10 mouse cellular contexts compared by ENCODE assay signal in genomic region chr7:134381407-134381861, GRCm38 (mm10). TPM values are rescaled to one million over a fixed set of nuclear protein-coding genes. Genes with fewer than 3 reads are reported as not detected.
DNase-seq lines count a peak whose midpoint lies in the region; ATAC-seq and TF ChIP-seq lines count a peak whose summit lies in the region.
"Had no signal": no experiment of that assay in that cellular context is flagged by ENCODE, and none has a peak within 500 bp of the region (broad histone marks: within the 10 kb centered on the region; RNA-seq: fewer than 3 reads in every experiment).

No protein-coding gene starts in this region.

- peak; percentile 48 for TF ChIP-seq CTCF in heart, adult 2 months (IDR thresholded peaks at IDR 0.05)

- H3K79me2 ChIP-seq in heart, adult 2 months (replicated peaks; ENCODE audit: control insufficient read depth, insufficient read depth, low read length) = no peaks in the 10 kb centered on the region

- intact Hi-C loops in heart, adult 2 months (cut with DNase I) = no loop called here
- intact Hi-C loops in left cerebral cortex, postnatal 10 days (cut with DNase I) = no loop called here

- ATAC-seq in hindbrain, embryonic 16.5 days = peak; percentile 60

- no peak for TF ChIP-seq EP300 in heart, adult 2 months (IDR thresholded peaks at IDR 0.05; ENCODE audit: insufficient read depth, low read depth, low read length)

- H3K36me3 ChIP-seq in heart, adult 2 months (ENCODE audit: control insufficient read depth, insufficient read depth, low read length) = no peaks in the 10 kb centered on the region
- no peaks in the 10 kb centered on the region for H3K36me3 ChIP-seq in heart, embryonic 10.5 days
- H3K36me3 ChIP-seq in hindbrain, embryonic 16.5 days (ENCODE audit: control insufficient read depth, insufficient read depth, low read length) = no peaks in the 10 kb centered on the region

- no peaks in the 10 kb centered on the region for H3K4me1 ChIP-seq in heart, adult 2 months (ENCODE audit: control insufficient read depth, insufficient read depth, low read length)
- peaks cover 7% of the 10 kb centered on the region for H3K4me1 ChIP-seq in heart, embryonic 10.5 days
- H3K4me1 ChIP-seq in hindbrain, embryonic 16.5 days (ENCODE audit: control insufficient read depth, insufficient read depth, low read depth, low read length) = 0 out of 2 replicates have a peak, but pooled peaks cover 3% of the 10 kb centered on the region
- H3K4me1 ChIP-seq: megakaryocyte, embryonic 14.5 days had no signal

- H3K9ac ChIP-seq in heart, adult 2 months (ENCODE audit: low read depth, low read length) = no peak overlapping the region
- no peak overlapping the region for H3K9ac ChIP-seq in hindbrain, embryonic 16.5 days (ENCODE audit: low read depth, low read length)

- no peaks in the 10 kb centered on the region for H3K27me3 ChIP-seq in heart, adult 2 months (ENCODE audit: control insufficient read depth, insufficient read depth, low read length)
- no peaks in the 10 kb centered on the region for H3K27me3 ChIP-seq in heart, embryonic 10.5 days (ENCODE audit: insufficient read depth, poor library complexity, severe bottlenecking)
- H3K27me3 ChIP-seq in hindbrain, embryonic 16.5 days (replicated peaks; ENCODE audit: control insufficient read depth, insufficient read depth, low read length) = no peaks in the 10 kb centered on the region
- H3K27me3 ChIP-seq: megakaryocyte, embryonic 14.5 days had no signal

- H3K4me3 ChIP-seq in heart, adult 2 months = no peak overlapping the region
- no peak overlapping the region for H3K4me3 ChIP-seq in heart, embryonic 10.5 days
- no peak overlapping the region for H3K4me3 ChIP-seq in hindbrain, embryonic 16.5 days (ENCODE audit: low read length)
- H3K4me3 ChIP-seq: megakaryocyte, embryonic 14.5 days had no signal

- no peak overlapping the region for H3K4me2 ChIP-seq in hindbrain, embryonic 16.5 days (ENCODE audit: low read length)

- peak; percentile 55 to 70 for DNase-seq in heart, adult 2 months
- DNase-seq in heart, embryonic 10.5 days (ENCODE audit: low spot score) = no peak
- DNase-seq in adrenal gland, adult 18-20 months (ENCODE audit: low spot score in 2 of 2) = peak; percentile 81 to 87
- peak; percentile 82 for DNase-seq in fibroblast of lung, adult 2 months (ENCODE audit: low read depth)
- peak; percentile 56 to 86 for DNase-seq in left cerebral cortex, postnatal 10 days (ENCODE audit: extremely low spot score in 1 of 2, low spot score in 2 of 2)
- peak; percentile 15 for DNase-seq in retina, embryonic 14.5 days (ENCODE audit: low spot score)
- no peak for DNase-seq in thymus, postnatal 25 days

- 18% methylated on average over 4 of the region's 4 CpGs for WGBS in heart, adult 2 months
- 46% methylated on average over 4 of the region's 4 CpGs for WGBS in heart, embryonic 10.5 days
- WGBS in hindbrain, embryonic 16.5 days = 42% methylated on average over 4 of the region's 4 CpGs

- TF ChIP-seq POLR2A in heart, adult 2 months (IDR thresholded peaks at IDR 0.05; ENCODE audit: insufficient read depth, low read depth, low read length) = no peak

- no peak overlapping the region for H3K27ac ChIP-seq in heart, adult 2 months
- no peak overlapping the region for H3K27ac ChIP-seq in heart, embryonic 10.5 days
- H3K27ac ChIP-seq in hindbrain, embryonic 16.5 days (ENCODE audit: low read depth, low read length) = no peak overlapping the region

- H3K9me3 ChIP-seq in heart, embryonic 10.5 days = no peaks in the 10 kb centered on the region
- H3K9me3 ChIP-seq in hindbrain, embryonic 16.5 days (ENCODE audit: control insufficient read depth, low read length) = no peaks in the 10 kb centered on the region

RNA-seq across cellular contexts. Expression of gene D7Ertd443e, which starts 4.0 kb away (rescaled TPM):
- 1 to 10 TPM; 3.5 to 6.1 TPM for total RNA-seq in heart, adult 2 months (2021)
- 0.70 and 1.5 TPM in 2 replicates for polyA plus RNA-seq in heart, adult 2 months (2012; rRNA removed)
- 0.09 TPM in 1 of 2 replicates, not detected in the other for polyA plus RNA-seq in heart, embryonic 10.5 days (2016; fragmentation: Nextera tagmentation; extraction: Ambion mirVana)
- total RNA-seq in adrenal gland, adult 18-20 months (2021) = 1 to 10 TPM; 4.0 to 5.0 TPM
- 0.06 and 0.19 TPM in 2 replicates for polyA plus RNA-seq in hindbrain, embryonic 16.5 days (2015; fragmentation: Nextera tagmentation; extraction: Ambion mirVana)
- total RNA-seq in left cerebral cortex, postnatal 10 days (2021) = under 1 TPM; 0.45 to 0.56 TPM
- total RNA-seq: MEL had no signal

Comparison
In these comparisons a context has a peak if more than half of its experiments do, and no peak if none do; other contexts are left out.
1. DNase-seq: peak in heart, adult 2 months (2 of 2), adrenal gland, adult 18-20 months (2 of 2), fibroblast of lung, adult 2 months (single experiment), left cerebral cortex, postnatal 10 days (2 of 2) and retina, embryonic 14.5 days (single experiment); none in heart, embryonic 10.5 days (single experiment) and thymus, postnatal 25 days (single experiment).